Mouse (Mus musculus) adrenal gland, adult (tissue): ENCODE measurements around the gene Rac3.
A peak's percentile ranks its signal among the peaks of the same experiment; 100 is the strongest.

Experiments used
- DNase-seq, 2 experiments: peaks; one replicate each; pipeline ENCODE4 v3.0.0; 2022 to 2023; ENCODE audit warnings: low spot score in 1 of 2; ENCODE audit not compliant: inconsistent age in 2 of 2

The Rac3 gene

DNA sequence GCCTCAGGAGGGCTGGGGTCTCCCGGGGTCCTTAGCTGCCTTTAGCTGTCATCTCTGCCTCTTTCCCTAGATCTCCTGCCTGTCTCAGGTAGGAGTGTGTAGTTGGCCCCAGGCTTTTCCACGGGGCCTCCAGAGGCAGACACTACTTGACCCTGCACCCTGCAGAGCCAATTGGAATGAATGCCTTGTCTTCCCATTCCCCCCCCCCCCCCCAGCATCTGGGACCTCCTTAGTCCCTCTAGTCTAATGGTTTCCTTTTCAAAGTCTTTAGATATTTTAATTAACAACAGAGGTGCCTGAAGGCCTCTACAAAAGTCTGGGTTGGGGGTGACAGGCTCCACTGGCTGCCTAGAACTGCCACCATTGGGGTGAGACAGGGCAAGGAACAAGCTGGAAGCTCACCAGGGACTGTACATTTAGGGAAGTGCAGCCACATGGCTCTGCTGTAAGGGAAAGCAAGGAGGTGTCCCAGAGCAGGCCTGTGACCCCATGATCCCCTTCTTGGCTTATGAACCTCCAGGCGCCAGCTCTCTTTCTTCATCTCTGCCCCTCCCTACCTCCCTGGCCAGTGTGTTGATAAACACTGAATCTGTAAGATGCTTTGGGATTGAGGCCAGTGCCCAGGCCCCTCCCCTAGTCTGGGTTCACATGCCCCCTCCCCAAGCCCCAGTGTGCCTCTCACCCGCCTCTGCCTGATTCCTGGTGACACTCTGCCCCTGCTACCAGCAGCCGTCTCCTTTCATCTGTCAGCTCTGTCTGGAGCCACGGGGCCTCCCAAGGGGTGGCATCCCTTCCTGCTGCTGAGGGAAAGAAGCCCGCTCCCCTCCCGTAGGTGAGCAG lies 16.6 kb upstream of the Rac3 start:
- DNase-seq = no peak

DNA sequence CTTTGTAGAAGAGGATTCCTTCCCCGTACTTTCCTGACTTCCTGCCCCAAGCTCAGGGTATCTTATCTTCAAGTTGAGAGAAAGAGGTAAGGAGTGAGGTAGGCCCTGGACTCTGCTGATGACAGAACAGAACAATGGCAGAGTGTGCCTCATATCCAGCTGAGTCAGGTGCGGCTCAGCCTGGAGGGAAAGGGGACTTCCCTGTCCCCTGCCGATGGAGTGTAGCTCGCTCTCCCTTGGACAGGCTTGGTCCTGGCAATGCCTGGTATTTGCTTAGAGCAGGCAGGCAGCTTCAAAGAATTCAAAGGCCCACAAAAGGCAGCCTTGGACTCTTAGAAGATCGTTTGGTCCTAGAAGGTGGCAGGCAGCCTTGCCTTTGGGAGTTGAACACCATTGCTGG lies 15.2 kb upstream of the Rac3 start:
- no peak for DNase-seq

DNA sequence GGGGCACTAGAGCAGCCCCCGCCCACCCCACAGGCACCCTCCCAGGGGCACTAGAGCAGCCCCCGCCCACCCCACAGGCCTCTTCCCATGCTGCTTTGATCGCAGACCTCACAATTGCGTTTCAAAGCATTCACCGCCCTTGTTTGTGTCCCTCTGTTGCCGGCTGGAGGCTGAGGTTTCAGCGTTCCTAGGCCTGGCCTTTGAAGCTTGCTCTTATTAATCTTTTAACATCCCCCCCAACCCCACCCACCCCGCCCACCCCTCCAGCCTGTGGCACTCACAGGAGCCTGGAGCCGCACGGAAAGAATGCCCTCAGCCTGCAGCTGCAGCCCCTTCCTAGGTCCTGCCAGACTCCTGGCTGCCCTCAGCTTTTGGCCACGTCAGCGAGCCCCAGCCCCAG lies 14.0 kb upstream of the Rac3 start:
- DNase-seq = no peak

DNA sequence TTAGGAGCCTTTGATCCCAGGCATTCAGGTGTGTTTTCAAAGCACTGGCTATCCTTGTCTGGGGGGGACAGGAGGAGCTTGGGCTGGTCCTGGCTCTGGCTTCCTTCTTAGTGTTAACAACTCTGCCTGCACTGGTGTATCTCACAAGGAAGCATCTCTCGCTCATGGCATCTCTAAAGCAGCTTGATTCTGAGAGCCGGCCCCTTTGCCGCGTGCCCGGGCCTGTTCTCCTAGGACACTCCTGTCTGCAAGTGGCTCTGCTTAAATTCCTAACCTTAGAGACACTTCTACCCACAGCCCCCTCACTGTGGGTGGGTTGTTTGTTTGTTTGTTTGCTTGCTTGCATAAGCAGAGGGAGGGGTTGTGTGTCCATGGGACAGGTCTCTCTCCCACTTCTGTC lies 13.3 kb upstream of the Rac3 start:
- DNase-seq = no peak

DNA sequence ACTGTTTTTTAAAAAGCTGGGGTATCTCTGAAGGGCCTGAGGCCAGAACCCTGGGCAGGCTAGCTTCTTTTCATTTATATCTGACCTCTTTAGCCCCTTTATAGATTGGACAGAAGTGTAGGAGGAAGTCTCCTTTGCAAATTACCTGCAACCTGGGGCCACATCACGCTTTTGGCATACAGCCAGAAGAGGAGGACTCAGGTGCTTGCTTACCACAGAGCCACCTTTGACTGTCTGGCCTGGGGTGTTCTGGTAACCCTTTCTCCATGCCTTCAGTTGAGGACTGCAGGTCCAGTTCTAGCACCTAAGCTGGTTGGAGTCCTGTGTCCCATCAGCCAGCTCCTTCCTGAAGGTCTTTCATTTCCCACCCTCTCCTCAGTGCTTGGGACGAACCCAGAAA lies 11.7 kb upstream of the Rac3 start:
- DNase-seq = no peak

DNA sequence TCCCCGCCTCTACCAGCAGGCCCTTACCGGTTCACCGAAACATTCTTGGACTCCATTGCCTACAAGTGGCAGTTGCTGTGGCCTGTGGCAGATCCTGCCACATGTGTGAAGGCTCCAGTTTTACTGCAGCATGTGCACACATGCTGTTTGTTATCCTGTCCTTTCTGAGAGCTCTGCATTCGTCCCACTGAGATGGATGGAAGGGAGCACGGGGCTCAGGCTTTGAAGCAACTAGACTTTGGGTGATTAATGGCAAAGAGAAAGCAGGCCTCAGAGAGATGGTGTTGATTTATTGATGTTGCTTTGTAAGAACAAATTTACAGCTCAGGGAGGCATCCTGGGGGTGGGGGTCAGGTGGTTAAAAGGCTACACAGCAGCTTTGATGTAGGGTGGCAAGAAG lies 10.6 kb upstream of the Rac3 start:
- DNase-seq = no peak

DNA sequence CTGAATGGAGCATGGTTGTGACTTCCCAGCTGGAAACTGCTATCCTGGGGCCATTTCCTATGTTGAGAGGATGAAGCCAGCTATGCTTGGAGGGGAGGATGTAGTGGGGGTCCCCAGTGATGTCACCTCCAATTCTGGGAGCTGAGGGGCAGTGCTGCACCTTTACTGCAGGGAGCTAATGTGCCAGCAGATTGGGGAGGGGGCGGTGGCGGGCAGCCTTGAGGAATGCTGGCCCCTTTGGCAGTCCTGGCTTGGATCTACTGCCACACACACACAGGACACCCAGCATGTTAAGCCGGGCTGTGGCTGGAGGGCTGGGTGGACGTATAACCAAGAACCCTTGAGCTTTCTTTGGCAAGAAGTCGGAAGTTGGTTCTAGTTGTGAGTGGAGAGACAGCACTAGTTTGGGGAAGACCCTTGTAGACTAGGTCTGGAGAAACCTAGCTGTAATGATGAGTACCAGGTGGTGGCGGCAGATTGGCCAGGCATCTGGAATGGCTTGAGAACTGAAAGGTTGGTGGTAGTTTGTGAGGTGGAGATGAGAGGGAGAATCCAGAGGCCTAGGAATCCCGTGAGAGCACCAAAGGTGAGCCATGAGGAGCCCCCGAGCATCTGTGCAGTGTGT lies 9.2 kb upstream of the Rac3 start:
- DNase-seq = peak in 1 of 2 experiments; percentile 53

DNA sequence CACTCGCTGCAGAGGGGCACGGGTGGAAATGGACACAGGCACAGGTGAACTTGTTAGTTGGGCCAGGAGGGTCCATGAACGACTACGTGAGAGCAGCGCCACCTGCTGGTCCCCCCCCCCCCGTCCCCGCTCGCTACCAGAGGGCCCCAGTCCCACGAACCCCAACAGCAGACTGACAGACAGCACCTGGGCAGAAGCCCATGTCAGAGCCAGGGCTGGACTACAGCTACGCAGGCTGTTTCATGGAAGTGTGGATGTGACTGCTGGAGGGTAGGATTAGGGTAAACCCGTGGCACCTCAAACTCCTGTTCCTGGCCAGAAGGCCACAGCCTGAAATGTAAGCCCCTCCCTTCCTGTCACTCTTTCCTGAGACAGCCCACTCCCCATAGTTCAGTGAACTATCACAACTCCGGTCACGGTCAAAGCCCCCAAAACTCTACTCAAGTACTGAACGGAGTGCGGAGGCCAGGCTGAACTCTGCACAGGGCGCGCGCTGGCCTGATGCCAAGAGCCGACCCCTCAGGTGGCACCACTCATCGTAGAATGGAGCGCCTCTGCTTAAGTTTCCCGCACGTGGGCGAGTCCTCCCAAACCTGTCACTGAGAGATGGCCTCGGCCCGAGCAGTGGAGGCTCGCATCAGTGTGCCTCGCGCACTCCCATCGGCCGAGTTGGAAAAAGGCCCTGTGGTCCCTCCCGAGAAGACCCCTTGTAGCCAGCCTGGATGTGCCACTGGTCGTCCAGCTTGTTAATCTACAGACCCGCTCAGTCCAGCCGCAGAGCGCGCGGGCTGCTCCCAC lies 8.3 kb upstream of the Rac3 start:
- DNase-seq = peak; percentile 63 to 84

DNA sequence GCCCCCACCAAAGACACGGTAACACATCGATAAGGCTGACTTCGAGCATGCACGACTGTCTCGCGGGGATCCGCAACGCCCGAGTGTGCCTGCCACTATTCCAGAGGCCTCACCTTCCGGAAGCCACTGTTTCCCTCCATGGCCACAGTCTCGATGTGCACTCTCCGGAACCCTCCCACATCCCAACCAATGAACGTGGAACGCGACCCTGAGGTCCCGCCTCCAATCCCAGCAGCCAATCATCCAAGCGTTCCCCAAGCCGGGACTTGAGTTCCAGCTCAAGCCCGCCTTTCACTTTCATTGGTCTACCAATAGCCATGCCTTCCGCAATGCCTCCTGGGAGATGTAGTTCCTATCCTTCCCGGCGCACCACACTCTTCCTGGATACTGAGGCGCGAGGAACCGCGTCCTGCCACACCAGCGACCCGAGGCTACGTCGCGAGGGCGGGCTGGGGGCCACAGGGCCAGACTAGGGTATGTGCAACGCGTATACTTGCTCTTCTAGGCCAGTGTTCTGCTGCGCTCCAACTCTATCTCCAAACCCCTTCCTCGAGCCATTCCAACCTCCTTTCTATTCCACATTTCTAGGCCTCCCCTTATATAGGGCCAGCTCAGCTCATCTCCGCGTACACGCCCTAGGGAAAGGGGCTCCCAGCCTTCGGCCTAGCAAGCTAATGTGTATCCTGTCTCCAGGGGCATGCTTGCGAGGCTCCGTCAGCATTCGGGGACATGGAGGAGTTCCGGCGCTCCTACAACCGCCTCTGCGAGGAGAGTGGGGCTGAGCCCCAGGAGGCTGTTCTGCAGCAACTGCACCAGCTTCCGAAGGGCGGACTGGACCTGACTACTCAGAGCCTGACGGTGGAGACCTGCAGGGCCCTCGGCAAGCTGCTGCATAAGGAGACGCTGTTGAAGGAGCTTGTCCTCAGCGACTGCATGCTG lies 7.4 kb upstream of the Rac3 start, which contains the start of the genes Cenpx and Lrrc45:
TSS of gene Cenpx (minus strand) at position 159 of the 939 bp plus-strand sequence.
TSS of gene Lrrc45 (plus strand) at position 346 of the 939 bp plus-strand sequence.
- peak; percentile 98 to 99 for DNase-seq

DNA sequence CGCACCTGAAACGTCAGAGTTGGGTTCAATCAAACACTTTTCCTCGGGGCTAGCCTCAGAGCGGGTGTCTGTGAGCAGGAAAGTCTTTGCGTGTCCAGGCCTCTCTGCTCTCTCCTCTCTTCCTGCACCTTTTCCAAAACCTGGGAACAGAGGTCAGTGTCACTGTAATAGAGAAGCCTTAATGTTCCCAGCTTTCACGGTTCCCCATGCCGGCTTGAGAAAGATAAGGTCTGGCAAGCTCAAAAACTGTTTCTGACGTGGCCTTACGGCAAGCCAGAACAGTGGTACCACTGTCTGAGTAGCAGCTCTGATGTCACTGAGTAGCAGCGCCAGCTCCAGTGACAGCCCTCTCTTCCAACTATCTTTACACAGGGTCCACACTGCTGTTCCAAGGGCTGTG lies 6.7 kb upstream of the Rac3 start:
- DNase-seq = peak in 1 of 2 experiments; percentile 50

DNA sequence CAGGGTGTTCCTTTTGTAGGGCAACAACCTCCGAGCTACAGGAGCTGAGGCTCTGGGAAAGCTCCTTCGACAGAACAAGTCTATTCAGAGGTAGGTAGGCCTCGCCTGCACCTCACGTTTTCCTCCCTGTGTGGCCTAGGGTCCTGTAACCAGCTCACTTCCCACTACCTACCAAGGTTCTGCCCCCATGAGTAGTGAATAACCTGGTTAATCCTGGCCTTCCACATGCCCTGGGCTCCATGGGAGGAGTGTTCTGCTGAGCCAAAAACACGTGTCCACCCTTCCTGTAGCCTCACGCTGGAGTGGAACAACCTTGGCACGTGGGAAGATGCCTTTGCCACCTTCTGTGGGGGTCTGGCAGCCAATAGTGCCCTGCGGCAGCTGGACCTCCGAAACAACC lies 6.1 kb upstream of the Rac3 start:
- DNase-seq = no peak

DNA sequence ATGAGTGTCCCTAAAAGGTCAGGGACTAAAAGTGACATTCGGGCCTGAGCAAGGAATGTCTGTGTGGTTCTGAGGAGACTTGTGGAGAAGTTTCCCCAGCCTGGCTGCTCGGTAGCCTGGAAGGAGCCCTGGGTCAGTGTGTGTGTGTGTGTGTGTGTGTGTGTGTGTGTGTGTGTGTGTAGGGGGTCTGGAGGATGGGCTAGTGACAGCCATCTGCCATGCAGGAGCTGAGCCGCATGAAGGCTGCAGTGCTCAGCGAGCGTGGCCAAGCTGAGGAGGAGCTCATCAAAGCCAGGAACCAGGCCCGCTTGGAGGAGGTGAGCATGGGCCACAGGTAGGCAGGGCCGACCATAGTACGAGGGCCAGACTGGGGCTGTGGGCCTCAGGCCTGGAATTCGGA lies 2.0 kb upstream of the Rac3 start:
- no peak for DNase-seq

DNA sequence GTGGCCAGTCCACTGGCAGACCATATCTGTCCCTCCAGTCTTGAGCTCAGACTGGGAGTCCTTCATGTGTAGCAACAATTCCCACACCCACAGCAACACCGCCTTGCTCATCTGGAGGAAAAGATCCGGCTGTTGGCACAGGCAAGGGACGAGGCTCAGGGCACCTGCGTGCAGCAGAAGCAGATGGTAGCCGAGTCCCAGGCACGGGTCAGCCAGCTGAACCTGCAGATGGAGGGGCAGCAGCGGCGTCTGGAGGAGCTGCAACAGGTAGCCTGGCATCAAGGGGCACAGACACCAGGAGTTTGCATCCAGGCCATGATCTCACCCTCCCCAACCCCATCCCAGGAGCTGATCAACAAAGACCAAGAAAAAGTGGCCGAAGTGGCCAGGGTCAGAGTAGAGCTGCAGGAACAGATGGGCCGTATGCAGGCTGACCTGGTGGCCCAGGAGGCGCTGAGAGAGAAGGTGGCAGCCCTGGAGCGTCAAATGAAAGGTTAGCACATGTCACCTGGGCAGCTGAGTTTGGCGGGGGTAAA lies 1.4 kb upstream of the Rac3 start:
- DNase-seq = no peak

DNA sequence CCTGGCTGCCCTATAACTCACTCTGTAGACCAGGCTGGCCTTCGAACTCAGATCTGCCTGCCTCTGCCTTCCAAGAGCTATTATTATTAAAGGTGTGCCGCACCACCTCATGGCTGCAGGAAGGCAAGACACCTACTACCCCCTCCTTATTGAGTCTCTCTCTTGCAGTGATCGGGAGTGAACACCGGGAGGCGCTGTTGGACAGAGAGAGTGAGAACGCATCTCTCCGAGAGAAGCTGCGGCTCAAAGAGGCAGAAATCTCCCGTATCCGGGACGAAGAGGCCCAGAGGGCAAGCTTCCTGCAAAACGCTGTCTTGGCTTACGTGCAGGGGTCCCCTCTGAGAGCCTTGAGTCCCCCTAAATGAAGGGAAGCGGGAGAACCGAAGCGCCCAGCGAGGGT lies 820 bp upstream of the Rac3 start:
- DNase-seq = peak; percentile 90 to 97

DNA sequence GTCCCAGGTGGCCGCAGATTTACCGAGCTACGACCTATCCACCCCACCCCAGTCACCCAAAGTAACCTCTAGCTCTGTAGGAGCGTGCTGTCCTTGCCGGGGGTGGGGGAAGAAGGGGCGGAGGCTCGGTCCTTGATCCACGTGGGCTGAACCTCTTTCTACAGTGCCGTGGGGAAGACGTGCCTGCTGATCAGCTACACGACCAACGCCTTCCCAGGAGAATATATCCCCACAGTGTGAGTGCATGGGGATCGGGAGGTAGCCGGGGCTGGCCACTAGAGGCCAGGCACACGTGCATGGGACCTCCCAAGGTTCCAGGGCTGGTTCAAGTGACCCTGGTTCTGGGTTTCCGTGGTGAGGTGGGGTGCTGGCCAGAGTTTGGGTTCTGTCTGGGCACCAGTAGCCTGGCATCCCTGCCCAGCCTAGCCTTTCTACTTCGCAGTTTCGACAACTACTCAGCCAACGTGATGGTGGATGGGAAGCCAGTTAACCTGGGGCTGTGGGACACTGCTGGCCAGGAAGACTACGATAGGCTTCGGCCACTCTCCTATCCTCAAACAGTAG lies 879 bp downstream of the Rac3 start:
- peak in 1 of 2 experiments; percentile 74 for DNase-seq

DNA sequence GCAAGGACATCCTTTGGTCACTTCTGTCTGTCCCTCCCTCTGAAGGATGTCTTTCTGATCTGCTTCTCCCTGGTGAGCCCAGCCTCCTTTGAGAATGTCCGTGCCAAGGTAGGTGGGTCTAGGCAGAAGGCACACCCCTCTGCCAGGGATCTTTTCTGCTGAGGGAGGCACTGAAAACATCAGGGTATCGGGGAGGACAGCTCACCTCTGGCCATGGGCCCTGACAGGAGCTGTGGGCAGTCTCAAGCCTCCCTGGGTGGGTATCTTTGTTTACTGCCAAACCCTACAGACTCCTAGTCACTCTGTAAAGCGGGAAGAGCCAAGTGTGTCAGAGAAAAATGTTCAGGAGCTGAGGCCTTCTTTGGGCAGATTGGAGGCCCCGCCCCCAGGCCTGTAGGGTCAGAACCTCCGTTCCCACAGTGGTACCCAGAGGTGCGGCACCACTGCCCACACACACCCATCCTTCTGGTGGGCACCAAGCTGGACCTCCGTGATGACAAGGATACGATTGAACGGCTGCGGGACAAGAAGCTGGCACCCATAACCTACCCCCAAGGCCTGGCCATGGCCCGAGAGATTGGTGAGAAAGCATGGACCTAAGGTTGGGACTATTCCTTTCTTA lies 1.6 kb downstream of the Rac3 start:
- no peak for DNase-seq

DNA sequence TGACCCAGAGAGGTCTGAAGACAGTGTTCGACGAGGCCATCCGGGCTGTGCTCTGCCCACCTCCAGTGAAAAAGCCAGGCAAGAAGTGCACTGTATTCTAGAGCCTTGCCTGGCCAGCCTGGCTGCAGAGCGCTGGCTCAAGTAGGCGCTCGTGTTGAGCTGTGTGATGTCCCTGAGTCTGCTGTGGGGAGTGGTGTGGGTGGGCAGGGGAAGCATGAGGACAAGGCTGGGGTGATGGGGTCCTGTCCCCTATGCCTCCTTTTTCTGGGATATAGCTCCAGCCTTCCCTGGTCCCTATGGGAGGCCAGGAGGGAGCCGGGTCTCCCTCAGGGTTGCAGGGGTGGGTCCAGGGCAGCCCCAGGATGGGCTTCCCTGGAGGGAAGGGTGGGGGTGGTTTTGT lies 2.2 kb downstream of the Rac3 start:
- no peak for DNase-seq

DNA sequence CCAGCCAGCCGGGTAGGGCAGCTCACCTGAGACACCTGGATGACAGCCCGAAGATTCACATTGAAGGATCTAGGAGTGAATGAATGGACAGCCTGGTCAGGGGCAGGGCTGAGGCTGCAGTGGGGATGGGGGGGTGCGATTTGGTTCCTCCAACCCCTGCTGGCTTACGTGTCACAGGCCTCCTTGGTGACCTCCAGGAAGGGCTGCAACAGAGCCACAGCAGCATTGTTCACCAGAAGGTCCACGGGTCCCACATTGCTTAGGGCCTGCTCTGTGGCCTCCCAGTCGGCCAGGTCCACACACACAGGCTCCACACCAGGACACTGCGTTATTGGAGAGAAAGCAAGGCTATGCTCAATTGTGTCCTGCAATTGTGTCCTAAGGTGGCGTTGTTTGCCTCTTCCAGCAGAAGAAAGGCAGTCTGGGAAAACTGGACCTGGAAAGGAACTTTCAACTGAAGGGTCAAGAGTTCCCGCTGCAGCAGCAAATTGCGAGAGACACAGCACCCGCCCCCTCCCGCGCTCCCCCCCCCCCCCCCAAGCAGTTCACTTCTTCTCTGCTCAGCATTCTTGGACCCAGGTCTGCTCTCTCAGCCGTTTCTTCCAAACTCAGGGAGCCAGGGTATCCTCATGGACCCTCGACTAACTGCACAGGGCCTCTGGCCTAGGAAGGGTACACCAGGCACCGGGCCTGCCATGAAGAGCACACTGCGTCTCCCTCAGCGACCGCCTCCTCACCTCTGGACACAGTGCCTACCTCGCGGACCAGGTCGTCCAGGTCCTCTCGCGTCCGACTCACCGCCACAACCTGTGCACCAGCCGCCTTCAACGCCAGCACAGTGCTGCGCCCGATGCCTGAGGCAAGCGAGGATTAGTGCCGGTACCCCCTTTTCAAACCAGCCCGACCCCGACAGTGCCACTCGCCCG lies 5.2 kb downstream of the Rac3 start:
- no peak for DNase-seq

DNA sequence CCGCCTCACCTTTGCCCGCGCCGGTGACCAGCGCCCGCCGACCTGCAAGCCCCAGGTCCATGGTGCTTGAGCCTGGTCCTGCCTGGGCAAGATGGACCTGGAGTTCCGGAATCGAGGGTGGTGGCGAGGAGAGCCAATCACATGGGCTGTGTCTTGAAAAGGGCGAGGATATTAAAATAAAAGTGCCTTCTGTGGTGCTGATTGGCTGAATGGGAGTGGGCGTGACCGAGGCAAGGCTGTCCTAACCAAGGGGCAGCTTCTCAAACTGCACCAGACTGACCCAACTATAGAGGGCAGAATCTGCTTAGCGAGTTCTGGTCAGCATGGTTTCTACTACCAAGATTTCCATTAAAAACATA lies 5.9 kb downstream of the Rac3 start, which contains the start of gene Dcxr:
TSS of gene Dcxr (minus strand) at position 113 of the 359 bp plus-strand sequence.
- peak; percentile 93 to 97 for DNase-seq
